Mouse (Mus musculus): ENCODE results near the gene Dtx3.
"Not testable (repeated sequence)": the region's sequence is repeated elsewhere in the genome, so short reads cannot be mapped to it uniquely, and the experiment has no call there.

Dtx3 gene

GRCm38 (mm10) chr10:127164190-127164589 is 31.3 kb downstream of the Dtx3 start:
- DNase-seq = no peak

GRCm38 (mm10) chr10:127162771-127163261 is 32.7 kb downstream of the Dtx3 start:
- DNase-seq = not testable (repeated sequence)

- DNase-seq = no peak
Observed at GRCm38 (mm10) chr10:127160728-127161127, 34.8 kb downstream of the Dtx3 start.

- DNase-seq = no peak
Observed at GRCm38 (mm10) chr10:127160081-127160480, 35.4 kb downstream of the Dtx3 start.

- DNase-seq = no peak
Observed at GRCm38 (mm10) chr10:127158471-127158870, 37.1 kb downstream of the Dtx3 start.

- no peak for DNase-seq
Observed at GRCm38 (mm10) chr10:127156511-127156910, 39.0 kb downstream of the Dtx3 start.

GRCm38 (mm10) chr10:127156089-127156488 is 39.4 kb downstream of the Dtx3 start:
- DNase-seq = no peak

GRCm38 (mm10) chr10:127154652-127155051 is 40.9 kb downstream of the Dtx3 start:
- DNase-seq = no peak

GRCm38 (mm10) chr10:127154241-127154640 is 41.3 kb downstream of the Dtx3 start:
- DNase-seq = no peak

- DNase-seq = no peak
Observed at GRCm38 (mm10) chr10:127153323-127153722, 42.2 kb downstream of the Dtx3 start.

GRCm38 (mm10) chr10:127152556-127152955 is 43.0 kb downstream of the Dtx3 start:
- DNase-seq = not testable (repeated sequence)

- DNase-seq = not testable (repeated sequence)
Observed at GRCm38 (mm10) chr10:127151233-127151632, 44.3 kb downstream of the Dtx3 start.

- no peak for DNase-seq
Observed at GRCm38 (mm10) chr10:127150471-127150872, 45.1 kb downstream of the Dtx3 start.

- no peak for DNase-seq
Observed at GRCm38 (mm10) chr10:127147135-127147534, 48.4 kb downstream of the Dtx3 start.

- no peak for DNase-seq
Observed at GRCm38 (mm10) chr10:127145303-127145702, 50.2 kb downstream of the Dtx3 start.

- no peak for DNase-seq
Observed at GRCm38 (mm10) chr10:127144536-127144935, 51.0 kb downstream of the Dtx3 start.

- no peak for DNase-seq
Observed at GRCm38 (mm10) chr10:127143228-127143627, 52.3 kb downstream of the Dtx3 start.

GRCm38 (mm10) chr10:127141500-127141899 is 54.0 kb downstream of the Dtx3 start:
- no peak for DNase-seq

- no peak for DNase-seq
Observed at GRCm38 (mm10) chr10:127140971-127141370, 54.6 kb downstream of the Dtx3 start.
